Mouse (Mus musculus) left cerebral cortex, adult 11 months (tissue): Measurements from ENCODE around the gene Exoc3.
A peak's percentile ranks its signal among the peaks of the same experiment; 100 is the strongest.

Experiments
- DNase-seq: peaks from one replicate; pipeline ENCODE4 v3.0.0; 2022; ENCODE audit warnings: low spot score

Gene Exoc3

GRCm38 (mm10) chr13:74208317-74208985 is at the start of gene Exoc3:
Gene Exoc3 (minus strand): TSS chr13:74208732.
- peak; percentile 82 for DNase-seq

- DNase-seq, result no peak
Observed at GRCm38 (mm10) chr13:74246494-74246893, 38.0 kb upstream of the Exoc3 start.

- DNase-seq, result no peak
Observed at GRCm38 (mm10) chr13:74245899-74246231, 37.3 kb upstream of the Exoc3 start.

- peak; percentile 21 for DNase-seq
Observed at GRCm38 (mm10) chr13:74245214-74245898, 36.8 kb upstream of the Exoc3 start.

GRCm38 (mm10) chr13:74237574-74237973 is 29.0 kb upstream of the Exoc3 start:
- no peak for DNase-seq

GRCm38 (mm10) chr13:74220659-74221058 is 12.1 kb upstream of the Exoc3 start:
- no peak for DNase-seq

- no peak for DNase-seq
Observed at GRCm38 (mm10) chr13:74218441-74218840, 9.9 kb upstream of the Exoc3 start.

GRCm38 (mm10) chr13:74208986-74209345 is 434 bp upstream of the Exoc3 start:
- DNase-seq, result peak; percentile 6

GRCm38 (mm10) chr13:74196451-74196850 is 12.1 kb downstream of the Exoc3 start:
- no peak for DNase-seq

- no peak for DNase-seq
Observed at GRCm38 (mm10) chr13:74192613-74193012, 15.9 kb downstream of the Exoc3 start.

- no peak for DNase-seq
Observed at GRCm38 (mm10) chr13:74183011-74183695, 25.4 kb downstream of the Exoc3 start.

- DNase-seq, result no peak
Observed at GRCm38 (mm10) chr13:74172036-74172435, 36.5 kb downstream of the Exoc3 start.

GRCm38 (mm10) chr13:74169446-74170164 is 38.9 kb downstream of the Exoc3 start:
- no peak for DNase-seq

GRCm38 (mm10) chr13:74167492-74167891 is 41.0 kb downstream of the Exoc3 start:
- no peak for DNase-seq

- no peak for DNase-seq
Observed at GRCm38 (mm10) chr13:74167057-74167413, 41.5 kb downstream of the Exoc3 start.

GRCm38 (mm10) chr13:74166348-74167056 is 42.0 kb downstream of the Exoc3 start:
- no peak for DNase-seq

- DNase-seq, result no peak
Observed at GRCm38 (mm10) chr13:74147327-74147726, 61.2 kb downstream of the Exoc3 start.

- no peak for DNase-seq
Observed at GRCm38 (mm10) chr13:74145983-74146622, 62.4 kb downstream of the Exoc3 start.

GRCm38 (mm10) chr13:74144120-74144884 is 64.2 kb downstream of the Exoc3 start:
- no peak for DNase-seq

- no peak for DNase-seq
Observed at GRCm38 (mm10) chr13:74143282-74143681, 65.2 kb downstream of the Exoc3 start.

- DNase-seq, result no peak
Observed at GRCm38 (mm10) chr13:74140793-74141192, 67.7 kb downstream of the Exoc3 start.
